Mouse (Mus musculus): Measurements from ENCODE around the gene Wars. TPM values are rescaled to one million over a fixed set of nuclear protein-coding genes. Genes with fewer than 3 reads are reported as not detected.
"Not testable (repeated sequence)": the region's sequence is repeated elsewhere in the genome, so short reads cannot be mapped to it uniquely, and the experiment has no call there.

The Wars gene
- polyA plus RNA-seq, 1 experiment from 2014 or later = 123 TPM

- H3K9me3 ChIP-seq = no peaks in the 10 kb centered on the region
- H3K4me1 ChIP-seq = peaks cover 4% of the 10 kb centered on the region; the same call in 1 of the 2 replicates
- no peak overlapping the region for H3K9ac ChIP-seq
- H3K4me3 ChIP-seq = no peak overlapping the region
- no peak overlapping the region for H3K27ac ChIP-seq
- H3K4me2 ChIP-seq (replicated peaks) = no peak overlapping the region
- 66% methylated on average over 8 of the region's 8 CpGs for WGBS
- no peak for ATAC-seq (ENCODE audit: low FRiP score, low read depth)
- no peaks in the 10 kb centered on the region for H3K27me3 ChIP-seq (replicated peaks)
- H3K36me3 ChIP-seq = peaks cover 8% of the 10 kb centered on the region
Observed at GRCm38 (mm10) chr12:108850129-108850528, 43.8 kb downstream of the Wars start.

- H3K36me3 ChIP-seq = peaks cover 14% of the 10 kb centered on the region
- WGBS = 90% methylated on average over 4 of the region's 4 CpGs
- no peak for ATAC-seq (ENCODE audit: low FRiP score, low read depth)
- H3K9me3 ChIP-seq = no peaks in the 10 kb centered on the region
- no peak overlapping the region for H3K4me2 ChIP-seq (replicated peaks)
- no peaks in the 10 kb centered on the region for H3K27me3 ChIP-seq (replicated peaks)
- H3K4me3 ChIP-seq = no peak overlapping the region
- H3K4me1 ChIP-seq = peaks cover 4% of the 10 kb centered on the region; the same call in 1 of the 2 replicates
- H3K9ac ChIP-seq = no peak overlapping the region
- H3K27ac ChIP-seq = no peak overlapping the region
Observed at GRCm38 (mm10) chr12:108849488-108850022, 44.4 kb downstream of the Wars start.

- H3K4me3 ChIP-seq; H3K9me3 ChIP-seq; H3K4me1 ChIP-seq; H3K27me3 ChIP-seq (replicated peaks); ATAC-seq (ENCODE audit: low FRiP score, low read depth); H3K4me2 ChIP-seq (replicated peaks); H3K9ac ChIP-seq; H3K27ac ChIP-seq: not testable (repeated sequence)
- 91% methylated on average over 3 of the region's 3 CpGs for WGBS
- peaks cover 25% of the 10 kb centered on the region for H3K36me3 ChIP-seq
Observed at GRCm38 (mm10) chr12:108848033-108848432, 45.9 kb downstream of the Wars start.

- peaks cover 50% of the 10 kb centered on the region for H3K36me3 ChIP-seq
Observed at GRCm38 (mm10) chr12:108842663-108843062, 51.3 kb downstream of the Wars start.

GRCm38 (mm10) chr12:108841181-108841580, 52.8 kb downstream of the Wars start:
- Histone ChIP-seq H3K4me2 (replicated peaks) (no peak overlapping the region), H3K27me3 (replicated peaks) (no peaks in the 10 kb centered on the region), H3K9ac (no peak overlapping the region), H3K4me1 (peaks cover 29% of the 10 kb centered on the region), H3K4me3 (no peak overlapping the region), H3K9me3 (no peaks in the 10 kb centered on the region), H3K27ac (no peak overlapping the region), H3K36me3 (peaks cover 50% of the 10 kb centered on the region)
- WGBS = 93% methylated on average over 6 of the region's 6 CpGs
- no peak for ATAC-seq (ENCODE audit: low FRiP score, low read depth)

More at GRCm38 (mm10) chr12:108842663-108843062, 51.3 kb downstream of the Wars start:
- no peaks in the 10 kb centered on the region for H3K27me3 ChIP-seq (replicated peaks)
- no peak for ATAC-seq (ENCODE audit: low FRiP score, low read depth)
- no peaks in the 10 kb centered on the region for H3K9me3 ChIP-seq
- H3K27ac ChIP-seq = no peak overlapping the region
- H3K4me3 ChIP-seq = no peak overlapping the region
- 93% methylated on average over 7 of the region's 7 CpGs for WGBS
- H3K9ac ChIP-seq = no peak overlapping the region
- H3K4me1 ChIP-seq = peaks cover 14% of the 10 kb centered on the region
- no peak overlapping the region for H3K4me2 ChIP-seq (replicated peaks)

GRCm38 (mm10) chr12:108836722-108837121, 57.3 kb downstream of the Wars start:
- Histone ChIP-seq H3K4me2 (replicated peaks) (peak overlapping the region; percentile 97), H3K36me3 (peaks cover 17% of the 10 kb centered on the region), H3K4me3 (peak overlapping the region; percentile 65), H3K9me3 (no peaks in the 10 kb centered on the region), H3K9ac (peak overlapping the region; percentile 74), H3K4me1 (peaks cover 52% of the 10 kb centered on the region), H3K27ac (peak overlapping the region; percentile 20; the same call in 1 of the 2 replicates), H3K27me3 (replicated peaks) (no peaks in the 10 kb centered on the region)
- 67% methylated on average over 7 of the region's 7 CpGs for WGBS
- no peak for ATAC-seq (ENCODE audit: low FRiP score, low read depth)

GRCm38 (mm10) chr12:108835840-108836409, 58.0 kb downstream of the Wars start, which contains the start of the genes Slc25a29 and Slc25a47:
Slc25a29 (minus strand) TSS chr12:108835883.
Slc25a47 (plus strand) TSS chr12:108836046.
- peak; percentile 99 for ATAC-seq (ENCODE audit: low FRiP score, low read depth)
- Histone ChIP-seq H3K9ac (peak within 1 kb of the TSS; percentile 74), H3K4me3 (peak within 1 kb of the TSS; percentile 65), H3K9me3 (no peaks in the 10 kb centered on the region), H3K4me1 (peaks cover 55% of the 10 kb centered on the region), H3K27me3 (replicated peaks) (no peaks in the 10 kb centered on the region), H3K27ac (peak within 1 kb of the TSS; percentile 46; the same call in 1 of the 2 replicates), H3K36me3 (peaks cover 9% of the 10 kb centered on the region; the same call in 1 of the 2 replicates), H3K4me2 (replicated peaks) (peak within 1 kb of the TSS; percentile 97)
- under 1% methylated on average over 53 of the region's 53 CpGs for WGBS

- peak; percentile 49 for ATAC-seq (ENCODE audit: low FRiP score, low read depth)
- Histone ChIP-seq H3K27ac (peak overlapping the region; percentile 46; the same call in 1 of the 2 replicates), H3K4me3 (peak overlapping the region; percentile 65), H3K4me2 (replicated peaks) (peak overlapping the region; percentile 97), H3K27me3 (replicated peaks) (no peaks in the 10 kb centered on the region), H3K9me3 (no peaks in the 10 kb centered on the region), H3K9ac (peak overlapping the region; percentile 74), H3K4me1 (peaks cover 55% of the 10 kb centered on the region), H3K36me3 (peaks cover 8% of the 10 kb centered on the region; the same call in 1 of the 2 replicates)
- 2% methylated on average over 51 of the region's 51 CpGs for WGBS
Observed at GRCm38 (mm10) chr12:108835208-108835839, 58.6 kb downstream of the Wars start.

GRCm38 (mm10) chr12:108834786-108835185, 59.2 kb downstream of the Wars start:
- Histone ChIP-seq H3K36me3 (peaks cover 8% of the 10 kb centered on the region; the same call in 1 of the 2 replicates), H3K4me2 (replicated peaks) (peak overlapping the region; percentile 97), H3K4me3 (peak overlapping the region; percentile 65), H3K27ac (no peak overlapping the region), H3K9ac (peak overlapping the region; percentile 74), H3K9me3 (no peaks in the 10 kb centered on the region), H3K4me1 (peaks cover 55% of the 10 kb centered on the region), H3K27me3 (replicated peaks) (no peaks in the 10 kb centered on the region)
- ATAC-seq (ENCODE audit: low FRiP score, low read depth) = no peak
- WGBS = 44% methylated on average over 5 of the region's 5 CpGs

GRCm38 (mm10) chr12:108834337-108834736, 59.6 kb downstream of the Wars start:
- WGBS = 85% methylated on average over 3 of the region's 3 CpGs
- no peak for ATAC-seq (ENCODE audit: low FRiP score, low read depth)
- no peak overlapping the region for H3K27ac ChIP-seq
- H3K36me3 ChIP-seq = peaks cover 8% of the 10 kb centered on the region; the same call in 1 of the 2 replicates
- peaks cover 55% of the 10 kb centered on the region for H3K4me1 ChIP-seq
- peak overlapping the region; percentile 97 for H3K4me2 ChIP-seq (replicated peaks)
- H3K9ac ChIP-seq = no peak overlapping the region
- no peaks in the 10 kb centered on the region for H3K27me3 ChIP-seq (replicated peaks)
- H3K9me3 ChIP-seq = no peaks in the 10 kb centered on the region
- no peak overlapping the region for H3K4me3 ChIP-seq

GRCm38 (mm10) chr12:108833408-108833807, 60.6 kb downstream of the Wars start:
- H3K4me3 ChIP-seq = no peak overlapping the region
- no peaks in the 10 kb centered on the region for H3K27me3 ChIP-seq (replicated peaks)
- H3K9me3 ChIP-seq = no peaks in the 10 kb centered on the region
- no peak for ATAC-seq (ENCODE audit: low FRiP score, low read depth)
- no peak overlapping the region for H3K27ac ChIP-seq
- WGBS = 94% methylated on average over 3 of the region's 3 CpGs
- H3K36me3 ChIP-seq = peaks cover 4% of the 10 kb centered on the region; the same call in 1 of the 2 replicates
- H3K4me1 ChIP-seq = peaks cover 48% of the 10 kb centered on the region
- no peak overlapping the region for H3K9ac ChIP-seq
- H3K4me2 ChIP-seq (replicated peaks) = no peak overlapping the region

- no peak overlapping the region for H3K9ac ChIP-seq
Observed at GRCm38 (mm10) chr12:108832851-108833250, 61.1 kb downstream of the Wars start.

More at GRCm38 (mm10) chr12:108832851-108833250, 61.1 kb downstream of the Wars start:
- no peak overlapping the region for H3K27ac ChIP-seq
- H3K4me1 ChIP-seq = peaks cover 43% of the 10 kb centered on the region
- H3K4me2 ChIP-seq (replicated peaks) = no peak overlapping the region
- no peak for ATAC-seq (ENCODE audit: low FRiP score, low read depth)
- H3K9me3 ChIP-seq = no peaks in the 10 kb centered on the region
- peaks cover 4% of the 10 kb centered on the region; the same call in 1 of the 2 replicates for H3K36me3 ChIP-seq
- no peak overlapping the region for H3K4me3 ChIP-seq
- no peaks in the 10 kb centered on the region for H3K27me3 ChIP-seq (replicated peaks)
- 91% methylated on average over 8 of the region's 8 CpGs for WGBS

All from neural tube, embryonic 12.5 days (tissue).